Mouse (Mus musculus): ENCODE data around the gene Fam161a. TPM values are rescaled to one million over a fixed set of nuclear protein-coding genes. Genes with fewer than 3 reads are reported as not detected.

Fam161a gene
- 4.8 and 5.0 TPM in 2 replicates for polyA plus RNA-seq (2015; fragmentation: Nextera tagmentation; extraction: Ambion mirVana)

GRCm38 (mm10) chr11:23007481-23008180 is at the start of gene Fam161a:
Gene Fam161a (plus strand): TSS chr11:23007531.
- peak within 1 kb of the TSS; percentile 72 for H3K4me2 ChIP-seq (replicated peaks)
- H3K27ac ChIP-seq: peak within 1 kb of the TSS; percentile 95
- H3K27me3 ChIP-seq: no peaks in the 10 kb centered on the region
- WGBS: 1% methylated on average over 22 of the region's 22 CpGs
- peak; percentile 94 for ATAC-seq
- H3K4me1 ChIP-seq (replicated peaks): peaks cover 7% of the 10 kb centered on the region
- no peaks in the 10 kb centered on the region for H3K9me3 ChIP-seq
- peak within 1 kb of the TSS; percentile 75 for H3K9ac ChIP-seq (replicated peaks)
- H3K4me3 ChIP-seq (replicated peaks): peak within 1 kb of the TSS; percentile 56
- H3K36me3 ChIP-seq: peaks cover 21% of the 10 kb centered on the region

GRCm38 (mm10) chr11:22957791-22958374 is 49.4 kb upstream of the Fam161a start:
- Histone ChIP-seq H3K4me3 (replicated peaks) (no peak overlapping the region), H3K27ac (no peak overlapping the region), H3K36me3 (0 out of 2 replicates have a peak, but pooled peaks cover 8% of the 10 kb centered on the region), H3K4me2 (replicated peaks) (no peak overlapping the region), H3K27me3 (no peaks in the 10 kb centered on the region), H3K9ac (replicated peaks) (no peak overlapping the region), H3K9me3 (no peaks in the 10 kb centered on the region), H3K4me1 (replicated peaks) (no peaks in the 10 kb centered on the region)
- ATAC-seq: no peak
- 88% methylated on average over 4 of the region's 4 CpGs for WGBS

DNA sequence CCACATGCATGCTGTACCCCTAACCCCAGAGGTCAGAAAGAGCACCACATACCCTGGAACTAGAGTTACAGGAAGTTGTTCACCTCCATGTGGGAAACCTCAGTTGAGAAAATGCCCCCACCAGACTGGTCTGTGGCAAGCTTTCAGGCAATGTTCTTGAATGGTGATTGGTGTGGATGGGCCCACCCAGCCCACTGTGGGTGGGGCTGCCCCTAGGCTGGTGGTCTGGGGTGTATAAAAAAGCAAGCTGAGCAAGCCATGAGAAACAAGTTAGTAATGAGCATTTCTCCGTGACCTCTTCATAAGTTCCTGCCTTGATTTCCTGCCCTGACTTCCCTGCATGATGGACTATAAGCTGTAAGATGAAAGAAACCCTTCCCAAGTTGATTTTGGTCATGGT is 45.2 kb upstream of the Fam161a start:
- Histone ChIP-seq H3K27me3 (no peaks in the 10 kb centered on the region), H3K27ac (no peak overlapping the region), H3K36me3 (peaks cover 10% of the 10 kb centered on the region), H3K9me3 (peaks cover 6% of the 10 kb centered on the region; the same call in 1 of the 2 replicates), H3K4me3 (replicated peaks) (no peak overlapping the region), H3K9ac (replicated peaks) (no peak overlapping the region), H3K4me2 (replicated peaks) (no peak overlapping the region), H3K4me1 (replicated peaks) (no peaks in the 10 kb centered on the region)
- ATAC-seq: no peak
- WGBS: 95% methylated on average over 1 of the region's 1 CpGs

DNA sequence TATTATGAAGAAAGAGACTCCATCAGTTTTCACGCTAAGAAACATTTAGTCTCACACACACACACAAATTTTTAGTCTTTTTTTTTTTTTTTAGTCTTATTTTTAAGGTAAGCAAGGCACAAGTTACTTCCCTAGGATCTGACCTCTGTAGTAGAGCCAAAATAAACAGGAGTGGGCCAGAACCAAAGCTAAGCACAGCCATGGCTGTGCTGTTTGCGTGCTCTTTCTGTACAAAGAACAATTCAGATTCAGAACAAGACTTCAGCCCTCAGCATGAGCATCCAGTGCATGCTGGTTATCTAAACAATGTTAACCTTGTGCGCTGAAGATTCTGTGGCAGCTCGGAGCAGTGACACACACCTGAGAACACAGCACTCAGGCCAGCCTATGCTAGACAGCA is 42.9 kb upstream of the Fam161a start:
- no peak overlapping the region for H3K4me3 ChIP-seq (replicated peaks)
- H3K36me3 ChIP-seq: peaks cover 18% of the 10 kb centered on the region
- no peak overlapping the region for H3K4me2 ChIP-seq (replicated peaks)
- H3K27ac ChIP-seq: no peak overlapping the region
- ATAC-seq: no peak
- H3K9ac ChIP-seq (replicated peaks): no peak overlapping the region
- no peaks in the 10 kb centered on the region for H3K27me3 ChIP-seq
- peaks cover 13% of the 10 kb centered on the region for H3K9me3 ChIP-seq
- WGBS: 89% methylated on average over 4 of the region's 4 CpGs
- no peaks in the 10 kb centered on the region for H3K4me1 ChIP-seq (replicated peaks)

- H3K4me1 ChIP-seq (replicated peaks): no peaks in the 10 kb centered on the region
- no peak for ATAC-seq
- no peak overlapping the region for H3K9ac ChIP-seq (replicated peaks)
- 86% methylated on average over 4 of the region's 4 CpGs for WGBS
- H3K27ac ChIP-seq: no peak overlapping the region
- H3K9me3 ChIP-seq: peaks cover 16% of the 10 kb centered on the region
- peaks cover 18% of the 10 kb centered on the region for H3K36me3 ChIP-seq
- H3K4me2 ChIP-seq (replicated peaks): no peak overlapping the region
- no peak overlapping the region for H3K4me3 ChIP-seq (replicated peaks)
- H3K27me3 ChIP-seq: no peaks in the 10 kb centered on the region
These were observed 41.8 kb upstream of the Fam161a start for GRCm38 (mm10) chr11:22965503-22965902.

- 70% methylated on average over 6 of the region's 6 CpGs for WGBS
- H3K4me2 ChIP-seq (replicated peaks): no peak overlapping the region
- H3K9ac ChIP-seq (replicated peaks): no peak overlapping the region
- H3K27me3 ChIP-seq: no peaks in the 10 kb centered on the region
- no peak for ATAC-seq
- H3K36me3 ChIP-seq: peaks cover 39% of the 10 kb centered on the region
- H3K9me3 ChIP-seq: peaks cover 38% of the 10 kb centered on the region
- no peak overlapping the region for H3K4me3 ChIP-seq (replicated peaks)
- no peak overlapping the region for H3K27ac ChIP-seq
- H3K4me1 ChIP-seq (replicated peaks): peaks cover 8% of the 10 kb centered on the region
These were observed 37.8 kb upstream of the Fam161a start for GRCm38 (mm10) chr11:22969486-22969885.

- Histone ChIP-seq H3K4me1 (replicated peaks) (peaks cover 15% of the 10 kb centered on the region), H3K4me2 (replicated peaks) (no peak overlapping the region), H3K36me3 (peaks cover 39% of the 10 kb centered on the region), H3K27me3 (no peaks in the 10 kb centered on the region), H3K4me3 (replicated peaks) (no peak overlapping the region), H3K9me3 (peaks cover 38% of the 10 kb centered on the region), H3K27ac (no peak overlapping the region), H3K9ac (replicated peaks) (no peak overlapping the region)
- ATAC-seq: no peak
- WGBS: 100% methylated on average over 1 of the region's 1 CpGs
These were observed 36.8 kb upstream of the Fam161a start for GRCm38 (mm10) chr11:22970546-22970945.

DNA sequence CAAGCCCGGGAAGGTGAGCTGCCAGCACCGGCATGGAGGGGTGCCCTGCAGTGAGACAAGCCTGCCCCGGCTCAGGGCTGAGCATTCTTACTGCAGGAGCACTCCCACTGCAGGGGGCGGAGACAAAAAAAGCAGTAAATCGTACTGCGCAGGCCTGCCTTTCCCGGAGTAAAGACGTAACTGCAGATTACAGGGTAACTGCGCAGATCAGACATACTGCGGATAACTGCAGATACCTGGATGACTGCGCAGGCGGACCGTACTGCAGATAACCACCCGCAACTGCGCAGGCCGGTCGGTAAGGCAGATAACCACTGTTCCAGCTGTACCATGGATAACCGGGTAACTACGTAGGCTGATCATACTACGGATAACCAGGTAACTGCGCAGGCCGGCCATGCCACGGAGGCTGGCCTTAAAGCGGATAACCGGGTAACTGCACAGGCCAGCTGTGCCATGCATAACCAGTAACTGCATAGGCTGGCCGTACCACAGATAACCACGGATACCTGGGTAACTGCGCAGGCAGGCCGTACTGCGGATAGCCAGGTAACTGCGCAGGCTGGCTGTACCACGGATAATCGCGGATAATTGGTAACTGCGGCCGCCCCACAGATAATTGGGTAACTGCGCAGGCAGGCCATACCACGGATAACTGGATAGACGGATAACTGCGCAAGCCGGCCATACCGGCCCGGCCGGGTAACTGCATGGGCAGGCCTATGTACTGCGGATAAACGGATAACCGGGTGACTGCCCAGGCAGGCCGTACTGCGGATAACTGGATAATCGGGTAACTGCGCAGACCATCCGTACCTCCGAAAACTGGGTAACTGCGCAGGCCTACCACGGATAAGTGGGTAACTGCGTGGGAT is 35.3 kb upstream of the Fam161a start, which contains the start of gene Zrsr1:
Gene Zrsr1, plus strand, starts transcription at position 171 of the 875 bp plus-strand sequence.
- H3K27ac ChIP-seq: peak within 1 kb of the TSS; percentile 70
- peak within 1 kb of the TSS; percentile 59 for H3K4me3 ChIP-seq (replicated peaks)
- peak within 1 kb of the TSS; percentile 70 for H3K4me2 ChIP-seq (replicated peaks)
- H3K27me3 ChIP-seq: no peaks in the 10 kb centered on the region
- ATAC-seq: peak; percentile 88
- H3K36me3 ChIP-seq: peaks cover 36% of the 10 kb centered on the region
- 44% methylated on average over 56 of the region's 56 CpGs for WGBS
- peaks cover 30% of the 10 kb centered on the region for H3K4me1 ChIP-seq (replicated peaks)
- H3K9me3 ChIP-seq: peaks cover 33% of the 10 kb centered on the region
- peak within 1 kb of the TSS; percentile 72 for H3K9ac ChIP-seq (replicated peaks)

- Histone ChIP-seq H3K27ac (peak overlapping the region; percentile 70), H3K4me3 (replicated peaks) (peak overlapping the region; percentile 59), H3K4me1 (replicated peaks) (peaks cover 39% of the 10 kb centered on the region), H3K4me2 (replicated peaks) (peak overlapping the region; percentile 70), H3K27me3 (no peaks in the 10 kb centered on the region), H3K9me3 (peaks cover 25% of the 10 kb centered on the region), H3K36me3 (peaks cover 36% of the 10 kb centered on the region), H3K9ac (replicated peaks) (peak overlapping the region; percentile 72)
- peak; percentile 76 for ATAC-seq
- WGBS: 50% methylated on average over 43 of the region's 46 CpGs
These were observed 34.4 kb upstream of the Fam161a start for GRCm38 (mm10) chr11:22972746-22973526.

DNA sequence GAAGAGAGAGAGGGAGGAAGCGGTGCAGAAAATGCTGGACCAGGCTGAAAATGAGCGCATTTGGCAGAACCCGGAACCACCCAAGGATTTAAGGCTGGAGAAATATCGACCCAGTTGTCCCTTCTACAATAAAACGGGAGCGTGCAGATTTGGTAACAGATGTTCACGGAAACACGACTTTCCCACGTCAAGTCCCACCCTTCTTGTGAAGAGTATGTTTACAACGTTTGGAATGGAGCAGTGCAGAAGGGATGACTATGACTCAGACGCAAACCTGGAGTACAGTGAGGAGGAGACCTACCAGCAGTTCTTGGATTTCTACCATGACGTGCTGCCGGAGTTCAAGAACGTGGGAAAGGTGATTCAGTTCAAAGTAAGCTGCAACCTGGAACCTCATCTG is 33.7 kb upstream of the Fam161a start:
- ATAC-seq: no peak
- H3K4me1 ChIP-seq (replicated peaks): peaks cover 43% of the 10 kb centered on the region
- peak overlapping the region; percentile 59 for H3K27ac ChIP-seq
- H3K9me3 ChIP-seq: peaks cover 25% of the 10 kb centered on the region
- peak overlapping the region; percentile 70 for H3K4me2 ChIP-seq (replicated peaks)
- WGBS: 42% methylated on average over 14 of the region's 14 CpGs
- peaks cover 41% of the 10 kb centered on the region for H3K36me3 ChIP-seq
- peak overlapping the region; percentile 59 for H3K4me3 ChIP-seq (replicated peaks)
- peak overlapping the region; percentile 65 for H3K9ac ChIP-seq (replicated peaks)
- H3K27me3 ChIP-seq: no peaks in the 10 kb centered on the region

DNA sequence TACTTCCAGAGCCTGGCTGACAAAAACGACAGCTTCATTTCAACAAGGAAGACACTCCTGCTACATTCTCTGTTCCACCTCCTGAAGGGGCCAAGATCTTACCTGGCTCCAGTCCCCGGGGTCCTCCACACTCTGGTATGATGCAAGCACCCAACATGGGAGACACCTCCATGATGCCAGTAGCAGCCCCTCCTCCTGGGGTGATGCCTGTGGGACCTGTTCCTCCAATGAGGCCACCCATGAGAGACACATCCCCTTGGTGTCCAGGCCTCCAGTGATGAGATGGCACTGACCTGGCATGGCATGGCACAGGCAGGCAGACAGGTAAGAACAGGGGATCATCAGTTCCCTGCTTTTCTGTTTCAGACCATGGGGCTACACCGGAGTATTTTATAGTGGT is 29.1 kb upstream of the Fam161a start:
- WGBS: 95% methylated on average over 3 of the region's 3 CpGs
- no peak for ATAC-seq
- H3K4me1 ChIP-seq (replicated peaks): peaks cover 70% of the 10 kb centered on the region
- peaks cover 24% of the 10 kb centered on the region for H3K36me3 ChIP-seq
- no peak overlapping the region for H3K4me3 ChIP-seq (replicated peaks)
- H3K9me3 ChIP-seq: peaks cover 6% of the 10 kb centered on the region; the same call in 1 of the 2 replicates
- no peaks in the 10 kb centered on the region for H3K27me3 ChIP-seq
- H3K9ac ChIP-seq (replicated peaks): no peak overlapping the region
- H3K4me2 ChIP-seq (replicated peaks): no peak overlapping the region
- H3K27ac ChIP-seq: no peak overlapping the region
